Mouse (Mus musculus) heart, postnatal 0 days (tissue): ENCODE results near the gene Tle6.

Experiments used
- CTCF ChIP-seq: IDR thresholded peaks from 2 replicates; pipeline ENCODE4 v1.5.1; 2016; ENCODE audit warnings: antibody characterized with exemption, control low read depth, low read depth
- EP300 ChIP-seq: IDR thresholded peaks from 2 replicates; pipeline ENCODE4 v1.6.1; 2016; ENCODE audit warnings: antibody characterized with exemption, low read depth

GRCm38 (mm10) chr10:81557491-81557890 is 43.4 kb downstream of the Tle6 start:
- TF ChIP-seq CTCF (no peak), EP300 (no peak)
